Mouse (Mus musculus) G1E (cell line): ENCODE measurements at regions not wholly inside any gene's neighbourhood (a gene's known extent, or its start where the extent isn't known, plus 50 kb on each side); places are given as distances from the start of the nearest gene placed in this dataset.

Experiments used
- ATAC-seq: 2 replicates; pipeline ENCODE4 v1.8.0; 2016; ENCODE audit warnings: mild to moderate bottlenecking; ENCODE audit not compliant: insufficient number of reproducible peaks, poor library complexity, low FRiP score, severe bottlenecking; ENCODE audit errors: extremely low read depth
- DNase-seq: peaks from one replicate; pipeline ENCODE4 v3.0.0; 2012; ENCODE audit warnings: low spot score
- H3K27me3 ChIP-seq: 2 replicates; pipeline ENCODE4 v1.6.1; 2012; ENCODE audit warnings: mild to moderate bottlenecking, low read length, inconsistent platforms; ENCODE audit not compliant: insufficient read depth
- H3K36me3 ChIP-seq: replicated peaks from 2 replicates; pipeline ENCODE3; 2012; ENCODE audit warnings: mild to moderate bottlenecking, inconsistent platforms
- H3K4me1 ChIP-seq: 2 replicates; pipeline ENCODE4 v1.6.1; 2012; ENCODE audit warnings: low read depth, low read length, inconsistent platforms, mixed read lengths; ENCODE audit not compliant: insufficient read depth
- H3K4me3 ChIP-seq: 2 replicates; pipeline ENCODE4 v1.5.1; 2012; ENCODE audit warnings: low read depth, mild to moderate bottlenecking, inconsistent platforms, low read length, moderate library complexity, mixed read lengths
- H3K9me3 ChIP-seq: replicated peaks from 2 replicates; pipeline ENCODE4 v1.6.1; 2012; ENCODE audit warnings: inconsistent platforms
- CTCF ChIP-seq: IDR thresholded peaks from 2 replicates; pipeline ENCODE4 v1.5.1; 2012; ENCODE audit warnings: low read depth, low read length, inconsistent platforms, mixed read lengths
- GATA1 ChIP-seq: IDR thresholded peaks from 2 replicates; pipeline ENCODE4 v1.6.1; 2012; ENCODE audit warnings: borderline replicate concordance, low read length, inconsistent platforms, mixed read lengths
- GATA2 ChIP-seq: IDR thresholded peaks from 2 replicates; pipeline ENCODE4 v1.6.1; 2012; ENCODE audit warnings: low read depth, low read length, inconsistent platforms, borderline replicate concordance
- POLR2AphosphoS5 ChIP-seq: IDR thresholded peaks from 2 replicates; pipeline ENCODE4 v1.6.1; 2012; ENCODE audit warnings: low read depth, low read length, inconsistent platforms; ENCODE audit not compliant: insufficient replicate concordance
- TAL1 ChIP-seq: conservative IDR thresholded peaks from 2 replicates; pipeline ENCODE4 v1.6.1; 2012; ENCODE audit warnings: low read depth, low read length, inconsistent platforms, mixed read lengths

DNA sequence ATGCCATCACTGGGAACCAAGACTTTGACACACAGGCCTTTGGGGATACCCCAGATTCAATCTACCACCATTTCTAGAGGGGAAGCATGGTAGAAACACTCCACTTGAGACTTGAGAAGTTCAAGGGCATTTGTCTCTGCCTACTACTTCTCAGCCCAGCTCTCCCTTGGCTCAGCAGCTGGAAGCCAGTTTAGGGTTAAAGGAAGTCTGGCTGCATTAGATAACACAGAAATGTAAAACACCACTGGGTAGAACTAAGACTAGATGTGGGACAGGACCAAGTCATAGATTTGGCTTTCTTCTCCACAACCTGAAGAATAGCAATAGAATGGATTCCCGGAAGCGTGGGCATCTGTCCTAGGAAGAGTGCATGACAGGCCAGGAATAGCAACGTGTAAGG, 139.7 kb downstream of the Syk start:
- no peaks in the 10 kb centered on the region for H3K27me3 ChIP-seq
- TF ChIP-seq POLR2AphosphoS5 (no peak), TAL1 (no peak), GATA1 (no peak), CTCF (no peak), GATA2 (no peak)
- peaks cover 49% of the 10 kb centered on the region for H3K9me3 ChIP-seq
- ATAC-seq (no peak), DNase-seq (no peak)
- no peaks in the 10 kb centered on the region for H3K36me3 ChIP-seq
- H3K4me3 ChIP-seq = no peak overlapping the region
- H3K4me1 ChIP-seq = no peaks in the 10 kb centered on the region

- no peaks in the 10 kb centered on the region for H3K36me3 ChIP-seq
- no peaks in the 10 kb centered on the region for H3K4me1 ChIP-seq
- H3K4me3 ChIP-seq = no peak overlapping the region
- peaks cover 51% of the 10 kb centered on the region for H3K9me3 ChIP-seq
- no peak for ATAC-seq
- TF ChIP-seq CTCF (no peak), GATA1 (no peak), POLR2AphosphoS5 (no peak), TAL1 (no peak), GATA2 (no peak)
- no peak for DNase-seq
- no peaks in the 10 kb centered on the region for H3K27me3 ChIP-seq
Observed at GRCm38 (mm10) chr13:52726043-52726442, 143.1 kb downstream of the Syk start.

DNA sequence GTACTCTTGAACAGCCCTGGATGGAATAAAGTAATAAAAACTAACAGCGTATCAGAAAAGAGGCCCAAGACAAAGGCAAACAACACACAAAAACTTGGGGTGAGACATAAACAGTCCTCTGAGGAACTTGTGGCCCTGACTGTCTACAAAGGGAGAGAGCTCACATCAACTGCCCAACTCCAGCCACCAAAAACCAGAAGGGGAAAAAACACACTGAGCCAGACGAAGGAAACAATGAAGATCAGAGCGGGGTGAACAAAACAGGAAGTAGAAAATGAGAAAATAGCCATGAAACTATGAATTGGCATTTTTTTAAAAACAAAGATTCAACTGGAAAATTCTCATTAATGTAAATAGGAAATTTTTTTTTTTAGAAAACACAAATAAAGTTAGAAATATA, 143.6 kb downstream of the Syk start:
- Histone ChIP-seq H3K4me3 (no peak overlapping the region), H3K27me3 (no peaks in the 10 kb centered on the region), H3K36me3 (no peaks in the 10 kb centered on the region), H3K9me3 (peaks cover 49% of the 10 kb centered on the region), H3K4me1 (no peaks in the 10 kb centered on the region)
- no peak for ATAC-seq
- DNase-seq = no peak
- no peak for TF ChIP-seq GATA1
- TF ChIP-seq CTCF = no peak
- TF ChIP-seq GATA2 = no peak
- no peak for TF ChIP-seq POLR2AphosphoS5
- TF ChIP-seq TAL1 = no peak

DNA sequence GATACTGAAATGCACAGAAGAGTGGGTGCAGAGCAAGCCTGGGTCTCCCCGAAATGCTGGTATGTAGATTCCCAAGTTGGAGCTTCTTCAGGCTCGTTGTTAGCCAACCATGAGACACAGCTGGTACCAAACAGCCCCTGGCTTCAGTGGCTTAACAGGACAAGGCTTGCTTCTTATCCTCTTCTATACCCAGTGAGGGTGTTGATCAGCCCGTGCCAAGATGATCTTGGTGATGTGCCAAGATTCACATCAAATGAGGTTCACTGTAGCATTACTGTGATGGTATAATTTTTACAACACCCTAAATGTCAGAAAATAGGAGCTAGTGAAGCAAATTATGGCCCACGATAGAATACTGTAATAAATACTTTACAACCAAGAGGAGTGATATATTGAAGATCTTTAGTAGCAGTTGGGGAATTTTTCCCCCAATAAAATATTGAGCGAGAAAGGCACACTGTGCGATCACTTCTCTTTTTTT, 152.5 kb downstream of the Syk start:
- H3K36me3 ChIP-seq = no peaks in the 10 kb centered on the region
- TF ChIP-seq CTCF (no peak), GATA2 (no peak), POLR2AphosphoS5 (no peak), TAL1 (no peak), GATA1 (no peak)
- H3K9me3 ChIP-seq = peaks cover 74% of the 10 kb centered on the region
- DNase-seq = no peak
- H3K27me3 ChIP-seq = no peaks in the 10 kb centered on the region
- no peak for ATAC-seq
- H3K4me1 ChIP-seq = no peaks in the 10 kb centered on the region
- no peak overlapping the region for H3K4me3 ChIP-seq

DNA sequence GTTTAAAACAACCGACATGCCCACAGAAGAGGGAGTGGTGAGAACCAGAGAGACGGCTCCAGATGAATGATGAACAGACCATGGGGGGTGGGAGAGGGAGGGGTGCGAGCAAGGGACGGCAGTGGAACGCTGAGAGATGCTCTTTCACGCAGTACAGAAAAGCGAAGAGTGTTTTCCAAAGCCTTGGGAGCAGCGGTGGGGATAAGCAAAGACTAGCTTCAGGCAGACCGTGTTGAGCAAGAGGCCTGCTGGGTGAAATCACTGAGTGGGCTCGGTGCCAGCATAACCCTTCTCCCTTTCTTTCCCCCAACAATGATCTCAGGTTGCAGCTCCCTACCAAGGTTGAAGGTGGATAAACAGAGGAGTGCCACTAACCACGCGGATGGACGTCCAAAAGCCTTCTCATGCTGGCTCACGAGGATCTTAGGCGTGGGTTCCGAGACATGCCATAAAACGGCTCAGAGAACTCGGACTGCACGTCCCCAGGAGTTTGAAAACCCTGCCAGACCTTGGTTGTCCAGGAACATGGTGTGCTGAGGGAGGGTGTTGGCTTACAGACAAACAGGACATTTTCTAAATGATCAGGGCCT, 153.1 kb downstream of the Syk start:
- Histone ChIP-seq H3K36me3 (no peaks in the 10 kb centered on the region), H3K4me1 (no peaks in the 10 kb centered on the region), H3K9me3 (peaks cover 69% of the 10 kb centered on the region), H3K4me3 (no peak overlapping the region), H3K27me3 (no peaks in the 10 kb centered on the region)
- DNase-seq = no peak
- ATAC-seq = no peak
- TF ChIP-seq CTCF = no peak

DNA sequence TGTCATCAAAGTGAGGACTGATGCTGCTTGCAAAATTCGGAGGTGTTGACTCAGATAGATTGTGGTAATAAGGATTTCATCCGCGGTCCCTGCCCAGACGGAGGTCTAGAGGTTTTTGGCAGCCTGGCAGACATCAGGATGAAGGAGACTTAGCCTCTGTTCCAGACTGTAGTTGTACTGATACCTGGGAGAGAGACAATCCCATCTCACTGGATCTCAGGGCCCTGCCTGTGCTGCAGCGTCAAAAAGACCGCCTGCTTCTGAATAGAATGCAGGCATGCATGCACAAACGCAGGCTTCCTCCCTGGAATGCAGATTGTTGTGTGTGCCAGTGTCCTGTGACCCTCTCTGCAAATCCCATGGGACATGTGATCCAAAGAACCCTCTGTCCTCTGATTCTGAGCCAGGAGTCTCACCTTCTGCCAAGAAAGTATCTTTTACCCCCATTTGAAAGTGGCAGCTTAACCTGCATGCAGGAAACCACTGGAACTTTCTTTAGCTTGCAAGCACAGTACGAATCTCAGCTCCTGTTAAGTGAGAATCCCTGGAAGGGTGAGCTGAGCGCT, 155.2 kb downstream of the Syk start:
- Histone ChIP-seq H3K36me3 (no peaks in the 10 kb centered on the region), H3K27me3 (no peaks in the 10 kb centered on the region), H3K4me3 (no peak overlapping the region), H3K4me1 (no peaks in the 10 kb centered on the region), H3K9me3 (peaks cover 68% of the 10 kb centered on the region)
- ATAC-seq = no peak
- TF ChIP-seq TAL1 = no peak
- no peak for TF ChIP-seq GATA1
- no peak for TF ChIP-seq GATA2
- no peak for TF ChIP-seq POLR2AphosphoS5
- no peak for TF ChIP-seq CTCF
- DNase-seq = no peak
